Mouse (Mus musculus): ENCODE measurements around the gene Mapk12. TPM values are rescaled to one million over a fixed set of nuclear protein-coding genes. Genes with fewer than 3 reads are reported as not detected.

Gene Mapk12
- polyA plus RNA-seq, 1 experiment from 2014 or later, result 2.3 TPM

- Histone ChIP-seq H3K27me3 (replicated peaks) (peaks cover 37% of the 10 kb centered on the region), H3K4me2 (no peak overlapping the region), H3K9me3 (replicated peaks) (no peaks in the 10 kb centered on the region), H3K4me3 (no peak overlapping the region), H3K27ac (peak overlapping the region; percentile 50), H3K4me1 (peaks cover 53% of the 10 kb centered on the region), H3K36me3 (peaks cover 41% of the 10 kb centered on the region), H3K9ac (no peak overlapping the region)
- 0 out of 2 replicates have a peak, but pooled peaks have one; percentile 6 for ATAC-seq
- 43% methylated on average over 10 of the region's 10 CpGs for WGBS (ENCODE audit: insufficient replicate concordance)
Observed at GRCm38 (mm10) chr15:89169431-89169830, 28.9 kb upstream of the Mapk12 start.

- H3K36me3 ChIP-seq, result peaks cover 46% of the 10 kb centered on the region
- no peak for ATAC-seq
- no peak overlapping the region for H3K4me3 ChIP-seq
- H3K27me3 ChIP-seq (replicated peaks), result peaks cover 32% of the 10 kb centered on the region
- no peak overlapping the region for H3K9ac ChIP-seq
- no peak overlapping the region for H3K4me2 ChIP-seq
- WGBS (ENCODE audit: insufficient replicate concordance), result 63% methylated on average over 10 of the region's 10 CpGs
- H3K4me1 ChIP-seq, result peaks cover 48% of the 10 kb centered on the region
- H3K27ac ChIP-seq, result 0 out of 2 replicates have a peak overlapping the region, but pooled peaks have one; percentile 50
- no peaks in the 10 kb centered on the region for H3K9me3 ChIP-seq (replicated peaks)
Observed at GRCm38 (mm10) chr15:89168922-89169321, 28.4 kb upstream of the Mapk12 start.

GRCm38 (mm10) chr15:89165478-89165877 lies 25.0 kb upstream of the Mapk12 start:
- peaks cover 81% of the 10 kb centered on the region for H3K36me3 ChIP-seq
- ATAC-seq, result no peak

GRCm38 (mm10) chr15:89161397-89161796 lies 20.9 kb upstream of the Mapk12 start:
- ATAC-seq, result no peak
- H3K27ac ChIP-seq, result no peak overlapping the region

More at GRCm38 (mm10) chr15:89165478-89165877, 25.0 kb upstream of the Mapk12 start:
- Histone ChIP-seq H3K27ac (no peak overlapping the region), H3K4me2 (no peak overlapping the region), H3K4me1 (peaks cover 20% of the 10 kb centered on the region), H3K9me3 (replicated peaks) (no peaks in the 10 kb centered on the region), H3K27me3 (replicated peaks) (no peaks in the 10 kb centered on the region; the same call in 1 of the 2 replicates), H3K9ac (no peak overlapping the region), H3K4me3 (no peak overlapping the region)
- 81% methylated on average over 12 of the region's 12 CpGs for WGBS (ENCODE audit: insufficient replicate concordance)

GRCm38 (mm10) chr15:89158516-89158915 lies 18.0 kb upstream of the Mapk12 start:
- H3K27ac ChIP-seq, result no peak overlapping the region
- H3K36me3 ChIP-seq, result peaks cover 92% of the 10 kb centered on the region
- H3K4me1 ChIP-seq, result no peaks in the 10 kb centered on the region
- ATAC-seq, result no peak
- no peak overlapping the region for H3K4me3 ChIP-seq
- 84% methylated on average over 16 of the region's 16 CpGs for WGBS (ENCODE audit: insufficient replicate concordance)
- no peaks in the 10 kb centered on the region for H3K9me3 ChIP-seq (replicated peaks)
- H3K27me3 ChIP-seq (replicated peaks), result no peaks in the 10 kb centered on the region
- H3K4me2 ChIP-seq, result no peak overlapping the region
- H3K9ac ChIP-seq, result no peak overlapping the region

More at GRCm38 (mm10) chr15:89161397-89161796, 20.9 kb upstream of the Mapk12 start:
- Histone ChIP-seq H3K4me1 (no peaks in the 10 kb centered on the region), H3K36me3 (peaks cover 100% of the 10 kb centered on the region), H3K27me3 (replicated peaks) (no peaks in the 10 kb centered on the region), H3K4me3 (no peak overlapping the region), H3K4me2 (no peak overlapping the region), H3K9me3 (replicated peaks) (no peaks in the 10 kb centered on the region), H3K9ac (no peak overlapping the region)
- WGBS (ENCODE audit: insufficient replicate concordance), result 69% methylated on average over 9 of the region's 9 CpGs

- ATAC-seq, result peak; percentile 34
- H3K9me3 ChIP-seq (replicated peaks), result no peaks in the 10 kb centered on the region
- H3K4me2 ChIP-seq, result no peak overlapping the region
- no peak overlapping the region for H3K4me3 ChIP-seq
- no peaks in the 10 kb centered on the region for H3K27me3 ChIP-seq (replicated peaks)
- no peak overlapping the region for H3K9ac ChIP-seq
- peaks cover 87% of the 10 kb centered on the region for H3K36me3 ChIP-seq
- H3K4me1 ChIP-seq, result no peaks in the 10 kb centered on the region
- 45% methylated on average over 7 of the region's 7 CpGs for WGBS (ENCODE audit: insufficient replicate concordance)
- no peak overlapping the region for H3K27ac ChIP-seq
Observed at GRCm38 (mm10) chr15:89157954-89158353, 17.5 kb upstream of the Mapk12 start.

GRCm38 (mm10) chr15:89152312-89152711 lies 11.8 kb upstream of the Mapk12 start:
- Histone ChIP-seq H3K4me3 (no peak overlapping the region), H3K27ac (no peak overlapping the region), H3K9me3 (replicated peaks) (no peaks in the 10 kb centered on the region), H3K9ac (no peak overlapping the region), H3K36me3 (peaks cover 30% of the 10 kb centered on the region), H3K4me1 (peaks cover 12% of the 10 kb centered on the region), H3K4me2 (no peak overlapping the region), H3K27me3 (replicated peaks) (peaks cover 42% of the 10 kb centered on the region)
- ATAC-seq, result no peak

- no peak for ATAC-seq
- H3K9ac ChIP-seq, result no peak overlapping the region
Observed at GRCm38 (mm10) chr15:89150041-89150390, 9.5 kb upstream of the Mapk12 start.

GRCm38 (mm10) chr15:89149271-89150040 lies 9.0 kb upstream of the Mapk12 start, which contains the start of gene Mapk11:
Gene Mapk11, minus strand, starts transcription at chr15:89149628.
- Histone ChIP-seq H3K4me1 (peaks cover 22% of the 10 kb centered on the region), H3K4me3 (peak within 1 kb of the TSS; percentile 64), H3K27me3 (replicated peaks) (peaks cover 71% of the 10 kb centered on the region), H3K9ac (peak within 1 kb of the TSS; percentile 48; the same call in 1 of the 2 replicates), H3K27ac (no peak within 1 kb of the TSS), H3K4me2 (peak within 1 kb of the TSS; percentile 87), H3K9me3 (replicated peaks) (no peaks in the 10 kb centered on the region), H3K36me3 (peaks cover 2% of the 10 kb centered on the region; the same call in 1 of the 2 replicates)
- ATAC-seq, result peak; percentile 45; the same call in 1 of the 2 replicates
- 1% methylated on average over 58 of the region's 61 CpGs for WGBS (ENCODE audit: insufficient replicate concordance)

More at GRCm38 (mm10) chr15:89150041-89150390, 9.5 kb upstream of the Mapk12 start:
- peaks cover 22% of the 10 kb centered on the region for H3K4me1 ChIP-seq
- peak overlapping the region; percentile 87 for H3K4me2 ChIP-seq
- peaks cover 65% of the 10 kb centered on the region for H3K27me3 ChIP-seq (replicated peaks)
- H3K4me3 ChIP-seq, result peak overlapping the region; percentile 64; the same call in 1 of the 2 replicates
- H3K36me3 ChIP-seq, result peaks cover 7% of the 10 kb centered on the region
- no peak overlapping the region for H3K27ac ChIP-seq
- WGBS (ENCODE audit: insufficient replicate concordance), result 3% methylated on average over 13 of the region's 13 CpGs
- no peaks in the 10 kb centered on the region for H3K9me3 ChIP-seq (replicated peaks)

GRCm38 (mm10) chr15:89148496-89149270 lies 8.2 kb upstream of the Mapk12 start:
- Histone ChIP-seq H3K27me3 (replicated peaks) (peaks cover 78% of the 10 kb centered on the region), H3K9me3 (replicated peaks) (no peaks in the 10 kb centered on the region), H3K4me1 (peaks cover 22% of the 10 kb centered on the region), H3K9ac (peak overlapping the region; percentile 48; the same call in 1 of the 2 replicates), H3K4me2 (peak overlapping the region; percentile 87), H3K4me3 (peak overlapping the region; percentile 64), H3K36me3 (no peaks in the 10 kb centered on the region; the same call in 1 of the 2 replicates), H3K27ac (no peak overlapping the region)
- 8% methylated on average over 25 of the region's 25 CpGs for WGBS (ENCODE audit: insufficient replicate concordance)
- no peak for ATAC-seq

- Histone ChIP-seq H3K4me2 (no peak overlapping the region), H3K9me3 (replicated peaks) (no peaks in the 10 kb centered on the region), H3K36me3 (no peaks in the 10 kb centered on the region), H3K27ac (no peak overlapping the region), H3K4me1 (peaks cover 22% of the 10 kb centered on the region), H3K27me3 (replicated peaks) (peaks cover 86% of the 10 kb centered on the region), H3K4me3 (no peak overlapping the region), H3K9ac (no peak overlapping the region)
- no peak for ATAC-seq
- WGBS (ENCODE audit: insufficient replicate concordance), result 50% methylated on average over 4 of the region's 4 CpGs
Observed at GRCm38 (mm10) chr15:89147895-89148294, 7.4 kb upstream of the Mapk12 start.

GRCm38 (mm10) chr15:89147456-89147855 lies 7.0 kb upstream of the Mapk12 start:
- 21% methylated on average over 10 of the region's 10 CpGs for WGBS (ENCODE audit: insufficient replicate concordance)
- no peak overlapping the region for H3K4me2 ChIP-seq
- no peaks in the 10 kb centered on the region for H3K36me3 ChIP-seq
- peaks cover 22% of the 10 kb centered on the region for H3K4me1 ChIP-seq
- no peak overlapping the region for H3K9ac ChIP-seq
- H3K4me3 ChIP-seq, result no peak overlapping the region
- peaks cover 91% of the 10 kb centered on the region for H3K27me3 ChIP-seq (replicated peaks)
- no peak for ATAC-seq
- H3K9me3 ChIP-seq (replicated peaks), result no peaks in the 10 kb centered on the region
- no peak overlapping the region for H3K27ac ChIP-seq
